Mouse (Mus musculus): ENCODE measurements around the gene H2-Oa. TPM values are rescaled to one million over a fixed set of nuclear protein-coding genes. Genes with fewer than 3 reads are reported as not detected.
A peak's percentile ranks its signal among the peaks of the same experiment; 100 is the strongest.
"Not testable (repeated sequence)": the region's sequence is repeated elsewhere in the genome, so short reads cannot be mapped to it uniquely, and the experiment has no call there.

The H2-Oa gene
- total RNA-seq, 2 experiments from 2014 or later, result 0.34 TPM; not detected in 1

DNA sequence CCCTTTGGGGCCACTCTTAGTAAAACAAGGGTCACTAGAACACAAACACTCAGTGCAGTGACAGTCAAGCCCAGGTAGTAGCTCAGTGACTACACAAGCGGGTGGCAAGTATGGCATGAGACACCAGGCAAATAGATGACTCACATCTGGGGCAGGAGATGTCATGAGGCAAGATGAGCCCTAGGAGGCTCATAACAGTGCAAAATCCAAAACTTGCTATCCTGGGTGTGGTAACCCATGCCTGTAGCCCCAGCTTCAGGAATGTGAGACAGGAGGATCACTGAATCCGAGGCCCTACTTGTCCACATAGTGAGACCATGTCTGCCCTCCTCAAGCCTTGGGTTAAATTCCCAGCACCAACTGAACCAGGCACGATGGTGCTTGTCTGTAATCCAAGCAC is 42.3 kb downstream of the H2-Oa start:
- intact Hi-C loops (cut with DNase I), result no loop called here
- DNase-seq (ENCODE audit: low spot score in 2 of 2), result no peak

DNA sequence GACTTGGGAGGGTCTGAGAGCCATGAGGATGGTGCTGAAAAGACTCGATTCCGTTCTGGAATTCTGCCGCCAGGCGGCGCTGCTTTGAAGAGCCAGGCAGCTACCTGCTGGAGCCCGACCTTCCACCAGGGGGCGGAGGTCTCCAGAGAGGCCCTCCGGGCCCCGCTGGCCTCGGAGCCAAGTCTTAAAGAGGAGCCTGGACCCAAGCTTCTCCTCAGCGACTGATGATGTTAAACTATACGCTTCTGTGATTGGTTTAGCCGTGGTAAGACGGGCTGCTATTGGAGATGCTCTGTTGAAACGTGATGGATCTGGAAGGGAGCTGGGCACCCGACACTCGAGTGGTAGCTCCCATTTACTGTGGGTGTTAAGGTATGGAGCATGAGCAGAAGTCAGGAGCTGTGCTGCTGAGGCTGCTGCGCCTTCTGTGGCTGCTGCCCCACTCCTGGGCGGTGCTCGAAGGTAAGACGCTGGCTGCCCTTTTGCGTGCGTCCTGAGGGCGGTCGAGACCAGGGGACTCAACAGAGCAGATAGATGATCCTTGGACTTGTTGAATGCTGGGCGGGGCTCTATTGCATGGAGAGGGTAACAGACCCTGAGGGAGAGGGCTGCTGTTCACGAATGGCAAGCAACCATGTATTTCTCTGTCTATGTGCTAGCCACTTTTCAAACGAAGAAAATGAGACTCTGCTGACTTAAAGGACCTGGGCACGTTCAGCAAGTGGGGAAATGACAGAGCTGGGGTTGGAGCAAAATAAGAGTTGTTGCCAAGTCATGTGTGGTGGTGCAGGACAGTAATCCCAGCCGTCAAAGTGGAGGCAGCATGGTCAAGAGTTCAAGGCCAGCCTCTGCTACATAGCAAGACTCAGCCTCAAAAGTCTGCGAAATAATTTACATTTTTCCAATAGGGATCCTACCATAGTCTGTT is 43.4 kb downstream of the H2-Oa start:
- peak; percentile 99 to 100 for DNase-seq (ENCODE audit: low spot score in 2 of 2)
- intact Hi-C loops (cut with DNase I), result loop anchor here (1.0 kb wide), 1 partner anchor 35 kb away; no protein-coding TSS in a partner anchor

DNA sequence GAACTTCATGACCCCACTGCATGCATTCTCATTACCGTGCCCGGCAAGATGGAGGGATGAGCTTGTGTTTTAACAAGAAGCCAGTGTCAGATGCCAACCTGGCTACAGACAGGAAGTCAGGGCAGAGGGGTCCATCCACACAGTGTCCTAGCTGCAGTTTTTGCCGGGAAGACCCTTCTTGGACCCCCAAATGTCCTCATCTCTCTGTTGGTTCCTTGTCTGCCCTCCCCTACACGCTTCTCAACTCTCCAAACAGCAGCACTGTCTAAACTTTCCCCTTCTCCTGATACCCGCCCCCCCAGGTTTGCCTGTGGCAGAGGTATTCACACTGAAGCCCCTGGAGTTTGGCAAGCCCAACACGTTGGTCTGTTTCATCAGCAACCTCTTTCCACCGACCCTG is 45.5 kb downstream of the H2-Oa start:
- intact Hi-C loops (cut with DNase I), result no loop called here
- no peak for DNase-seq (ENCODE audit: low spot score in 2 of 2)

DNA sequence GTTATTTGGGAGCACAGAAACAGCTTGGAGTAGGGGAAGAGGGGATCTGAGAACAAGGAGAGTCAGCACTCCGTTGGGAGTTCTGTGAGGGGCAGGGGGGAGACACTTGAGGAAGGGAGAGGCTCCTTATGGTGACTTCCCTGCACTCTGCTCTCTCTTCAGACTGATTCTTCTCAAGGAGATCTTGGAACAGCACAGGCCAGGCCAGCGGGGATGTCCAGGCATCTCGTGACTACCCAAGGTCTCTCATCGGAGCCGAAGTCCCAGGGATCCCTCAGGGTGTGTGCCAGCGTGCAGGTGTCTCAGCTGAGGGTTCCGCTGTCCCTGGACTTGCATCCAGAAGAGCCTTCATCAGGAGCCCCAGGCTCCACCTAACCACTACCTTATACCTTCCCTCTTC is 46.5 kb downstream of the H2-Oa start:
- DNase-seq (ENCODE audit: low spot score in 2 of 2), result no peak
- intact Hi-C loops (cut with DNase I), result no loop called here

DNA sequence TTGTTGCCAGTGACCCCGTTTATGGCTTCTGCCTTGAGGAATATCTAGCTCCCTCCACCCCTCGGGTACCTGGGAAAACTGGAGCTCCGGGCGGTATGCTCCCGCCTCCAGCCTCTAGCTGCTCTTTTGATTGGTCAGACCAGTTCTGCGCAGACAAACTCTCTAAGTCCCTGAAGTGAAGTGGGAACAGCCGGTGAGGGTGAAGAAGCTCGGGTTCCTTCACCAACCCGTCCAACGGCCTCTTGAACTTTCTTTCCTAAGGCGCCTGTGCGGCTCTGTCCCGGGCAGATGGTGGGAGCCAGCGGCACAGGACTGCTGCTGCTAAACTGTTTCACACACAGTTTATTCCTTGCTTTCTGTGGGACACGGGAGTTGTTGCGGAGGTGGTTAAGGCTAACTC is 47.3 kb downstream of the H2-Oa start:
- DNase-seq (ENCODE audit: low spot score in 2 of 2), result no peak
- intact Hi-C loops (cut with DNase I), result no loop called here

DNA sequence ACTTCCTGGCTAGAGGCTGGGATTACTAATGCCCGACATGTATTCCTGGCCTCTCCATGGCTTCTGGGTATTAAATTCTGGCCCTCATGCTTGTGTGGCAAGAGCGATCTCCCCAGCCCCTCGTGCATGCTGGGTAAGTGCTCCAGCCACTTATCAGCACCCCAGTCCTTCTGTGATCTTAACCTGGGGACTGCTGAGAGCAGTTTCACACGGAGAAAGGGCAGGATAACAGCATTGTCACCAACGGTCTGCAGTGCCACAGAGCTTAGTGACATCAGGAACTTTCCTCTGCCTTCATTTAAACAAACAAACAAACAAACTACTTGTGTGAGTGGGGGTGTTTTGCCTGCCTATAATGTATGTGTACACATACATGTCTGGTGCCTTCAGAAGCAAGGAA is 48.1 kb downstream of the H2-Oa start:
- no peak for DNase-seq (ENCODE audit: low spot score in 2 of 2)
- intact Hi-C loops (cut with DNase I), result no loop called here

DNA sequence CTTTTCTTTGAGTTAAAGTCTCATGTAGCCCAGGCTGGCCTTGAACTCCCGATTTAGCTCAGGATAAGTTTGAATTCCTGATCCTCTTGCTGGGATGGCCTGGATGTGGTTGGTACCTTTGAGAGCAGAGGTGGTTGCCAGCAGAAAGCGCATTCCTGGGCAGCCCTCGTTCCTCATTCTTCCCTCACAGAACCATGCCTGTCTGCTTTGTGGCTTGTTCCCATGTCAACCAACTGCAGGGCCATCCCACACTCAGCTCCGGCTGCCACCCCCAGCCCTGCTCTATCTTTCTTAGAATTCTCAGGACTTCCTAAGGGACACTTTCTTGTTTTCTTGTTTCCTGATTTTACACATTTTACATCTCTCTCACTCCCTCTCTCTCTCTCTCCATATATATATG is 49.3 kb downstream of the H2-Oa start:
- peak; percentile 51 to 69 for DNase-seq (ENCODE audit: low spot score in 2 of 2)
- intact Hi-C loops (cut with DNase I), result no loop called here

DNA sequence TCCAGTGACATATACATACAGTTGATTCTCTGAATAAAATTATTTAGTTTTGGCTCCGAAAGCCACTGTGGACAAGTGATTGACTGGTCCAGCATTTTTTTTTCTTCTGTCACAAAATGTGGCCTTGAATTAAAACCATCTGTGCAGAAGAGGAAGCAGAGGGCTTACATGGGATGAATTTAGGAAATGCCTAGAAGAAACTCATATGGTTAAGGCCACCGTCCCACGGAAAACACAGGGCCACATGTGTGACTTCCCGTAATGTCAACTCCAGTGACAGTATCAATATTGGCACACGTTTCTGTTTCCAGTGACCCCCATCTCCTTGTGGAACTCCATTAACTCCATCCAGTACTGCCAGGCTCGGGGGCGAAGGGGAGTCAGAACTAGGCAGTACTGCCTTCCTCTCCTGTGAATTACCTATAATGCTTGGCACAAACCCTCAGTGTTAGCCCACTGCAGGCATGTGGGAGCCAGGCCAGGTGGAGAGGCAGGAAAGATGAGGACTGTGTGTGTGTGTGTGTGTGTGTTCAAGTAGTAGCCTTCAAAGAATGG is 50.4 kb downstream of the H2-Oa start:
- no peak for DNase-seq (ENCODE audit: low spot score in 2 of 2)
- intact Hi-C loops (cut with DNase I), result no loop called here

DNA sequence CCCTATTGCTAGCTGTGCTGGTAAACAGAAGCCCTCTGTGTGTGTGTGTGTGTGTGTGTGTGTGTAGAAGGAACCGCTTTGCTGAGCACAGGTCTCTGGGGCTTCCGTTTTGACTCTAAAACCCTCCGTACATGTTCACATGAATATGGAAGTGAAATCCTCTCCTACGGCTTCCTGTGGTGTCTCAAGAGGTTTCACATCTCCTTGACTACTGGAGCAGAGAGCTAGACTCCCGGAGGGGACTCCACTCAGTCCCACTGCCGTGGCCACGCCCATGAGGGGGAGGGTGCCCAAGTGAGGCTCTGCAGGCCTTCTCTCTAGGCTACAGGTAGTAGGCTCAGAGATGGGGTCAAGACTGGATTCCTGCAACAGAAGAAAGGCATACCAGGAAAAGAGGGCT is 50.9 kb downstream of the H2-Oa start, which contains the start of gene H2-DMb2:
Gene H2-DMb2, plus strand, starts transcription at position 275 of the 400 bp plus-strand sequence.
- no peak for DNase-seq (ENCODE audit: low spot score in 2 of 2)
- intact Hi-C loops (cut with DNase I), result no loop called here

DNA sequence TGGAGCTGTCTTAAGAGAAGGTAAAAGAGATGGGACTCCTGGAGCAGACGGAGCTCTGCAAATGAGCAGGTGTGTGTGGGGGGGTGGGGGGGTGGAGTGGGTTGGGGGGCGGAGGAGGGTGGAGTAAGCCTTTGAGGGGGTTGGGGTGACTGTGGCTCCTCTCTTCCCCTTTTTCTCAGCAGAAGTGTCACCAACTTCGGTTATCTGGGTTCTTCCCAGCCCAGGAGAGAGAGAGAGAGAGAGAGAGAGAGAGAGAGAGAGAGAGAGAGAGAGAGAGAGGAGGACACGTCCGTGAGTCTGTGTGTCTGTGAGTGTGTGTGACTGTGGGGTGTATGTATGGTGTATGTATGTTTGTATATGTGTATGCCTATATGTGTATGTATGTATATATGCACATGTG is 51.3 kb downstream of the H2-Oa start:
- DNase-seq (ENCODE audit: low spot score in 2 of 2), result no peak
- intact Hi-C loops (cut with DNase I), result no loop called here

DNA sequence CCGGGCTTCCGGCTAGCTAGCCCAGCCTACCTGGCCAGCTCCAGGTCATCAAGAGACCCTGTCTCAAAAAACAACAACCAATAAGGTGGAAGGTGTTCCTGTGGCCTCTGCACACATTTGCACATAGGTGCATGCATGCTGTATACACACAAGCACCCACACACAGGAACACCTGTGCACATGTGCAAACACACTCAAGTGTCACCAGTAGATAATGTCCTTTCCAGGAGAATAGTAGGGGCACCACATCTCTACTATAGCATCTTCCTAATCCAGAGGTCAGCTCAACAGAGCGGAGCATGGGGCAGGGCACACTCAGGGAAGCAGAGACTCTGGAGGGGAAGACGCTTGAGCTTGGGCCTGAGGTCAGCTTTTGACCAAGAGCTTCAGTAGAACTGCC is 52.1 kb downstream of the H2-Oa start:
- DNase-seq (ENCODE audit: low spot score in 2 of 2); intact Hi-C loops (cut with DNase I): not testable (repeated sequence)

Other genes starting within 250 kb of the H2-Oa start
- gene Cd320, start 249.2 kb upstream of the H2-Oa start, total RNA-seq (2021), result 10 to 100 TPM; 28.1 to 28.3 TPM
- not detected for gene Gm7029, start 218.5 kb upstream of the H2-Oa start, total RNA-seq (2021)
- gene Kifc1, start 201.7 kb upstream of the H2-Oa start, total RNA-seq (2021), result 1 to 10 TPM; 3.0 to 3.4 TPM
- gene Platr17, start 187.2 kb upstream of the H2-Oa start, total RNA-seq (2021), result under 1 TPM in 1 of 2 experiments, not detected in 1; 0.57 TPM
- gene Daxx, start 182.9 kb upstream of the H2-Oa start, total RNA-seq (2021), result 10 to 100 TPM; 26.0 to 26.2 TPM
- 10 to 100 TPM; 32.7 to 37.7 TPM for gene Tapbp, start 176.4 kb upstream of the H2-Oa start, total RNA-seq (2021)
- 10 to 100 TPM; 28.1 to 32.1 TPM for gene Zbtb22, start 176.4 kb upstream of the H2-Oa start, total RNA-seq (2021)
- gene Rgl2, start 162.8 kb upstream of the H2-Oa start, total RNA-seq (2021), result 10 to 100 TPM; 55.2 to 66.8 TPM
- 100 to 1,000 TPM in 1 of 2 experiments, 10 to 100 TPM in 1; 89.7 to 104 TPM for gene Pfdn6, start 152.0 kb upstream of the H2-Oa start, total RNA-seq (2021)
- gene Wdr46, start 151.7 kb upstream of the H2-Oa start, total RNA-seq (2021), result 10 to 100 TPM; 11.2 to 12.0 TPM
- 1 to 10 TPM; 5.8 to 6.4 TPM for gene B3galt4, start 140.9 kb upstream of the H2-Oa start, total RNA-seq (2021)
- gene Vps52, start 136.5 kb upstream of the H2-Oa start, total RNA-seq (2021), result 10 to 100 TPM; 78.4 to 81.9 TPM
- 100 to 1,000 TPM; 296 to 299 TPM for gene Rps18, start 136.3 kb upstream of the H2-Oa start, total RNA-seq (2021)
- gene H2-K1, start 92.0 kb upstream of the H2-Oa start, total RNA-seq (2021), result 10 to 100 TPM; 12.3 to 15.9 TPM
- gene Ring1, start 67.7 kb upstream of the H2-Oa start, total RNA-seq (2021), result 10 to 100 TPM; 28.4 to 32.2 TPM
- gene H2-Ke6, start 64.3 kb upstream of the H2-Oa start, total RNA-seq (2021), result 10 to 100 TPM; 33.3 to 35.1 TPM
- 10 to 100 TPM; 96.2 to 98.6 TPM for gene Slc39a7, start 60.7 kb upstream of the H2-Oa start, total RNA-seq (2021)
- 10 to 100 TPM; 79.5 to 83.1 TPM for gene Rxrb, start 60.5 kb upstream of the H2-Oa start, total RNA-seq (2021)
- gene Col11a2, start 52.9 kb upstream of the H2-Oa start, total RNA-seq (2021), result 10 to 100 TPM; 14.1 to 14.6 TPM
- gene H2-DMa, start 27.2 kb downstream of the H2-Oa start, total RNA-seq (2021), result 10 to 100 TPM; 26.0 to 26.5 TPM
- 100 to 1,000 TPM; 178 to 192 TPM for gene Brd2, start 30.3 kb downstream of the H2-Oa start, total RNA-seq (2021)
- gene H2-DMb2, start 51.0 kb downstream of the H2-Oa start, total RNA-seq (2021), result under 1 TPM; 0.46 to 0.92 TPM
- 1 to 10 TPM in 1 of 2 experiments, under 1 TPM in 1; 0.94 to 1.5 TPM for gene H2-DMb1, start 60.7 kb downstream of the H2-Oa start, total RNA-seq (2021)
- 1 to 10 TPM; 1.5 to 1.8 TPM for gene Tap1, start 95.2 kb downstream of the H2-Oa start, total RNA-seq (2021)
- gene Psmb9, start 95.4 kb downstream of the H2-Oa start, total RNA-seq (2021), result 1 to 10 TPM in 1 of 2 experiments, under 1 TPM in 1; 0.53 to 1.4 TPM
- gene Psmb8, start 105.4 kb downstream of the H2-Oa start, total RNA-seq (2021), result 1 to 10 TPM; 2.0 to 4.1 TPM
- 1 to 10 TPM; 5.2 to 5.4 TPM for gene Tap2, start 111.2 kb downstream of the H2-Oa start, total RNA-seq (2021)
- under 1 TPM in 1 of 2 experiments, not detected in 1; 0.23 TPM for gene H2-Ob, start 146.6 kb downstream of the H2-Oa start, total RNA-seq (2021)
- 1 to 10 TPM; 1.8 to 2.7 TPM for gene H2-Ab1, start 165.3 kb downstream of the H2-Oa start, total RNA-seq (2021)
- 1 to 10 TPM; 1.9 to 2.1 TPM for gene H2-Aa, start 195.5 kb downstream of the H2-Oa start, total RNA-seq (2021)
- gene H2-Eb1, start 213.5 kb downstream of the H2-Oa start, total RNA-seq (2021), result 1 to 10 TPM; 2.9 to 3.4 TPM
- not detected for gene H2-Eb2, start 233.3 kb downstream of the H2-Oa start, total RNA-seq (2021)